Mouse (Mus musculus) olfactory bulb, adult 2 months (tissue): Measurements from ENCODE around the gene Rab31.

ENCODE experiments used
- CTCF ChIP-seq: fragments of 200-500 bp; IDR thresholded peaks from 2 replicates; pipeline ENCODE4 v1.5.1; 2012; ENCODE audit warnings: low read depth, mild to moderate bottlenecking, low read length, moderate library complexity; ENCODE audit not compliant: insufficient read depth
- POLR2A ChIP-seq: fragments of 200-500 bp; IDR thresholded peaks from 2 replicates; pipeline ENCODE4 v1.6.1; 2012; ENCODE audit warnings: mild to moderate bottlenecking, low read depth, low read length, moderate library complexity; ENCODE audit not compliant: insufficient read depth

DNA sequence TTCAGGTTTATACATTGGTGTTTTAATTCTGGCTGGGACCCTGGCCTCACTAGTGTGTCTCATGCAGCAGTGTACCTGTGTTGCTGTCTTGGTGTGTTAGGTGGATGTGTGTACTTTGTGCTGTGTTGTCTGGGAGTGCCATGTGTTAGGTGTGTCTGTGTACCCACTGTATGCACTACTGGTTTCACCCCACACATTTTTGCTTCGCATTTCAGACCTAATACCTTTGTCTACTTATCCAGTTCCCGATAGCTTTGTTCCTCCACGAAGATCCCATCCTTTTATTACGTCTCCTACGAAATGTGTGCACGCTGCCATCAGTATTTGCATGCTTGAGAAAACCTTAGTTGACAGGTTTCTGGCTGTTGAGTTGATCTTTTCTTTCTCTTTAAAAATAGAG, 27.9 kb upstream of the Rab31 start:
- no peak for TF ChIP-seq POLR2A
- TF ChIP-seq CTCF = no peak
